Mouse (Mus musculus) gonadal fat pad, adult 2 months (tissue): ENCODE data around the gene Mxra7. TPM values are rescaled to one million over a fixed set of nuclear protein-coding genes. Genes with fewer than 3 reads are reported as not detected.

ENCODE experiments used
- DNase-seq: peaks from one replicate; pipeline ENCODE4 v3.0.0-alpha.2; 2012; ENCODE audit warnings: low read depth
- polyA plus RNA-seq: library from polyadenylated mRNA; depleted of rRNA; stranded (reverse); fragments of >200 nt; gene quantifications from 2 replicates; pipeline ENCODE4 v1.2.3, GENCODE M21; 2012

Gene Mxra7
- polyA plus RNA-seq, 1 experiment = 13.9 TPM

- DNase-seq = no peak
Observed at GRCm38 (mm10) chr11:116819932-116820593, 7.8 kb downstream of the Mxra7 start.

GRCm38 (mm10) chr11:116818722-116819121 is 9.1 kb downstream of the Mxra7 start:
- DNase-seq = no peak

- DNase-seq = no peak
Observed at GRCm38 (mm10) chr11:116817567-116817966, 10.3 kb downstream of the Mxra7 start.

GRCm38 (mm10) chr11:116816769-116817168 is 11.1 kb downstream of the Mxra7 start:
- no peak for DNase-seq

- no peak for DNase-seq
Observed at GRCm38 (mm10) chr11:116814884-116815415, 12.9 kb downstream of the Mxra7 start.

- no peak for DNase-seq
Observed at GRCm38 (mm10) chr11:116814076-116814883, 13.6 kb downstream of the Mxra7 start.

GRCm38 (mm10) chr11:116813610-116814009 is 14.2 kb downstream of the Mxra7 start:
- DNase-seq = no peak

GRCm38 (mm10) chr11:116812793-116813529 is 14.9 kb downstream of the Mxra7 start:
- DNase-seq = no peak

GRCm38 (mm10) chr11:116810983-116811901 is 16.6 kb downstream of the Mxra7 start:
- no peak for DNase-seq

GRCm38 (mm10) chr11:116810528-116810927 is 17.3 kb downstream of the Mxra7 start:
- no peak for DNase-seq

GRCm38 (mm10) chr11:116809520-116809919 is 18.3 kb downstream of the Mxra7 start:
- DNase-seq = no peak

GRCm38 (mm10) chr11:116808811-116809395 is 18.9 kb downstream of the Mxra7 start:
- DNase-seq = no peak

- no peak for DNase-seq
Observed at GRCm38 (mm10) chr11:116807938-116808606, 19.8 kb downstream of the Mxra7 start.

GRCm38 (mm10) chr11:116807526-116807925 is 20.3 kb downstream of the Mxra7 start:
- DNase-seq = no peak

- no peak for DNase-seq
Observed at GRCm38 (mm10) chr11:116807116-116807515, 20.7 kb downstream of the Mxra7 start.

GRCm38 (mm10) chr11:116806136-116807071 is 21.4 kb downstream of the Mxra7 start:
- DNase-seq = no peak

GRCm38 (mm10) chr11:116802709-116803108 is 25.1 kb downstream of the Mxra7 start:
- no peak for DNase-seq

- DNase-seq = no peak
Observed at GRCm38 (mm10) chr11:116801106-116801505, 26.7 kb downstream of the Mxra7 start.

- no peak for DNase-seq
Observed at GRCm38 (mm10) chr11:116799364-116799763, 28.5 kb downstream of the Mxra7 start.
